Mouse (Mus musculus): ENCODE results near the gene Cuedc1.

Cuedc1 gene

GRCm38 (mm10) chr11:88203712-88204532 is 106.1 kb downstream of the Cuedc1 start, which contains the start of gene Mrps23:
Mrps23 (plus strand) TSS chr11:88204388.
- WGBS: under 1% methylated on average over 51 of the region's 51 CpGs

GRCm38 (mm10) chr11:88204593-88205368 is 106.9 kb downstream of the Cuedc1 start:
- WGBS: 32% methylated on average over 30 of the region's 30 CpGs

- WGBS: 65% methylated on average over 8 of the region's 8 CpGs
These were observed 108.7 kb downstream of the Cuedc1 start for GRCm38 (mm10) chr11:88206576-88206975.

- WGBS: 96% methylated on average over 2 of the region's 2 CpGs
These were observed 109.8 kb downstream of the Cuedc1 start for GRCm38 (mm10) chr11:88207697-88208096.

- WGBS: 80% methylated on average over 5 of the region's 5 CpGs
These were observed 114.1 kb downstream of the Cuedc1 start for GRCm38 (mm10) chr11:88211824-88212582.

- WGBS: 66% methylated on average over 6 of the region's 6 CpGs
These were observed 115.9 kb downstream of the Cuedc1 start for GRCm38 (mm10) chr11:88213757-88214156.

GRCm38 (mm10) chr11:88214881-88215831 is 117.3 kb downstream of the Cuedc1 start:
- WGBS: 34% methylated on average over 21 of the region's 21 CpGs

- WGBS: 13% methylated on average over 10 of the region's 10 CpGs
These were observed 118.4 kb downstream of the Cuedc1 start for GRCm38 (mm10) chr11:88216231-88216685.

GRCm38 (mm10) chr11:88218155-88218554 is 120.3 kb downstream of the Cuedc1 start:
- 91% methylated on average over 6 of the region's 6 CpGs for whole genome bisulfite sequencing

- 93% methylated on average over 7 of the region's 7 CpGs for WGBS
These were observed 120.7 kb downstream of the Cuedc1 start for GRCm38 (mm10) chr11:88218586-88218985.

GRCm38 (mm10) chr11:88221929-88222475 is 124.1 kb downstream of the Cuedc1 start:
- 88% methylated on average over 15 of the region's 15 CpGs for WGBS

- 83% methylated on average over 17 of the region's 17 CpGs for WGBS
These were observed 129.4 kb downstream of the Cuedc1 start for GRCm38 (mm10) chr11:88227001-88227957.

- WGBS: 65% methylated on average over 4 of the region's 4 CpGs
These were observed 133.4 kb downstream of the Cuedc1 start for GRCm38 (mm10) chr11:88231213-88231790.

- WGBS: 59% methylated on average over 17 of the region's 17 CpGs
These were observed 135.9 kb downstream of the Cuedc1 start for GRCm38 (mm10) chr11:88233528-88234427.

- WGBS: 47% methylated on average over 4 of the region's 4 CpGs
These were observed 136.9 kb downstream of the Cuedc1 start for GRCm38 (mm10) chr11:88234789-88235188.

GRCm38 (mm10) chr11:88235221-88236203 is 137.7 kb downstream of the Cuedc1 start:
- 25% methylated on average over 23 of the region's 23 CpGs for WGBS

GRCm38 (mm10) chr11:88240275-88240674 is 142.4 kb downstream of the Cuedc1 start:
- 93% methylated on average over 10 of the region's 10 CpGs for WGBS
